Mouse (Mus musculus): ENCODE measurements around the gene Kdm4b. TPM values are rescaled to one million over a fixed set of nuclear protein-coding genes. Genes with fewer than 3 reads are reported as not detected.

Kdm4b gene
- polyA plus RNA-seq, 1 experiment from 2014 or later = 36.9 TPM

DNA sequence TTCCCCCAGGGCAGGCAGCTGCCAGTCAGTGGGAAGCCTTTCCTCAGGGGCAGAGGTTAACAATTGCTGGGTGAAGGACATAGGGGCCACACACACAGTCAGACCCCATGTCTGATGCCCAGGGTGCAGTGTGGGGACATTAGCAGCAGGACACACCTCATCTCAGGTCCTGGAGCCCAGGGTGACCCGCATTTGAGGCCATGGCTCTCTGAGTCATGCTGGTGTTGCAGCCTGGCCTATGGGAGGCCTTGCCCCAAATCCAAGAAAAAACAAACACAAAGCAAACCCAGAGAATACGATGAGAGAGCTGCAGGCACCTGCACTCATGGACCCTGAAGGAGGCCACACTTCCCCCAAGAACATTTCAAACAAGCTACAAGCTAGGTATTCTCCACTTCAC lies 121.9 kb downstream of the Kdm4b start:
- Histone ChIP-seq H3K36me3 (peaks cover 91% of the 10 kb centered on the region), H3K27me3 (no peaks in the 10 kb centered on the region), H3K4me1 (peaks cover 3% of the 10 kb centered on the region; the same call in 1 of the 2 replicates), H3K4me2 (no peak overlapping the region), H3K9me3 (no peaks in the 10 kb centered on the region), H3K9ac (no peak overlapping the region), H3K27ac (no peak overlapping the region), H3K4me3 (no peak overlapping the region)
- WGBS = 77% methylated on average over 2 of the region's 2 CpGs
- no peak for ATAC-seq (ENCODE audit: insufficient number of reproducible peaks, insufficient read depth, low FRiP score, low TSS enrichment, low read depth)

Small RNAs within 50 kb of the gene (microRNA-seq; reads per million reads assigned to microRNA genes)
- 0.55 reads per million for gene Mir6977

Other genes starting within 250 kb of the Kdm4b start
- 151 and 155 TPM in 2 replicates for gene Hdgfl2, start 246.4 kb upstream of the Kdm4b start, polyA plus RNA-seq (2015; fragmentation: Nextera tagmentation; extraction: Ambion mirVana)
- 0.07 and 0.10 TPM in 2 replicates for gene Plin4, start 216.3 kb upstream of the Kdm4b start, polyA plus RNA-seq (2015; fragmentation: Nextera tagmentation; extraction: Ambion mirVana)
- 0.17 and 0.30 TPM in 2 replicates for gene Plin5, start 208.5 kb upstream of the Kdm4b start, polyA plus RNA-seq (2015; fragmentation: Nextera tagmentation; extraction: Ambion mirVana)
- 0.24 and 0.30 TPM in 2 replicates for gene Lrg1, start 204.1 kb upstream of the Kdm4b start, polyA plus RNA-seq (2015; fragmentation: Nextera tagmentation; extraction: Ambion mirVana)
- 2.4 and 2.5 TPM in 2 replicates for gene Sema6b, start 185.7 kb upstream of the Kdm4b start, polyA plus RNA-seq (2015; fragmentation: Nextera tagmentation; extraction: Ambion mirVana)
- gene Tnfaip8l1, start 163.6 kb upstream of the Kdm4b start, polyA plus RNA-seq (2015; fragmentation: Nextera tagmentation; extraction: Ambion mirVana) = 13.8 and 13.9 TPM in 2 replicates
- gene Mydgf, start 142.1 kb upstream of the Kdm4b start, polyA plus RNA-seq (2015; fragmentation: Nextera tagmentation; extraction: Ambion mirVana) = 86.3 and 91.0 TPM in 2 replicates
- gene Dpp9, start 107.2 kb upstream of the Kdm4b start, polyA plus RNA-seq (2015; fragmentation: Nextera tagmentation; extraction: Ambion mirVana) = 34.9 and 37.5 TPM in 2 replicates
- gene Fem1a, start 69.3 kb upstream of the Kdm4b start, polyA plus RNA-seq (2015; fragmentation: Nextera tagmentation; extraction: Ambion mirVana) = 13.5 and 14.1 TPM in 2 replicates
- gene Ticam1, start 49.3 kb upstream of the Kdm4b start, polyA plus RNA-seq (2015; fragmentation: Nextera tagmentation; extraction: Ambion mirVana) = 4.1 and 4.3 TPM in 2 replicates
- 65.8 and 83.2 TPM in 2 replicates for gene Plin3, start 33.2 kb upstream of the Kdm4b start, polyA plus RNA-seq (2015; fragmentation: Nextera tagmentation; extraction: Ambion mirVana)
- gene Arrdc5, start 25.8 kb upstream of the Kdm4b start, polyA plus RNA-seq (2015; fragmentation: Nextera tagmentation; extraction: Ambion mirVana) = not detected in 2 replicates
- 135 and 143 TPM in 2 replicates for gene Uhrf1, start 22.7 kb upstream of the Kdm4b start, polyA plus RNA-seq (2015; fragmentation: Nextera tagmentation; extraction: Ambion mirVana)
- gene Ptprs, start 150.4 kb downstream of the Kdm4b start, polyA plus RNA-seq (2015; fragmentation: Nextera tagmentation; extraction: Ambion mirVana) = 120 and 121 TPM in 2 replicates
- gene Znrf4, start 186.4 kb downstream of the Kdm4b start, polyA plus RNA-seq (2015; fragmentation: Nextera tagmentation; extraction: Ambion mirVana) = not detected in 2 replicates
- gene Gm20219, start 228.3 kb downstream of the Kdm4b start, polyA plus RNA-seq (2015; fragmentation: Nextera tagmentation; extraction: Ambion mirVana) = 3.9 and 5.4 TPM in 2 replicates

Measured in embryonic facial prominence, embryonic 13.5 days (tissue).